Mouse (Mus musculus): ENCODE measurements around the gene Alcam. TPM values are rescaled to one million over a fixed set of nuclear protein-coding genes. Genes with fewer than 3 reads are reported as not detected.

Alcam gene
- polyA plus RNA-seq, 1 experiment from 2014 or later: 55.8 TPM

GRCm38 (mm10) chr16:52452862-52453715, 785 bp downstream of the Alcam start:
- peak; percentile 97 for ATAC-seq (replicated peaks; ENCODE audit: low FRiP score)
- Histone ChIP-seq H3K4me2 (peak overlapping the region; percentile 66), H3K27ac (peak overlapping the region; percentile 74), H3K9ac (peak overlapping the region; percentile 70), H3K9me3 (replicated peaks) (no peaks in the 10 kb centered on the region), H3K4me3 (replicated peaks) (peak overlapping the region; percentile 74), H3K27me3 (no peaks in the 10 kb centered on the region), H3K4me1 (peaks cover 18% of the 10 kb centered on the region; the same call in 1 of the 2 replicates), H3K36me3 (no peaks in the 10 kb centered on the region)
- WGBS: 0% methylated on average over 55 of the region's 55 CpGs

GRCm38 (mm10) chr16:52452477-52452831, 1.4 kb downstream of the Alcam start:
- no peak; the same call in 1 of the 2 replicates for ATAC-seq (replicated peaks; ENCODE audit: low FRiP score)
- H3K4me2 ChIP-seq: peak overlapping the region; percentile 66
- peaks cover 18% of the 10 kb centered on the region; the same call in 1 of the 2 replicates for H3K4me1 ChIP-seq
- H3K9ac ChIP-seq: peak overlapping the region; percentile 70
- H3K9me3 ChIP-seq (replicated peaks): no peaks in the 10 kb centered on the region
- WGBS: 0% methylated on average over 26 of the region's 26 CpGs
- H3K4me3 ChIP-seq (replicated peaks): peak overlapping the region; percentile 74
- peak overlapping the region; percentile 74 for H3K27ac ChIP-seq
- H3K27me3 ChIP-seq: no peaks in the 10 kb centered on the region
- H3K36me3 ChIP-seq: no peaks in the 10 kb centered on the region

GRCm38 (mm10) chr16:52451786-52452476, 1.9 kb downstream of the Alcam start:
- peak; percentile 17 for ATAC-seq (replicated peaks; ENCODE audit: low FRiP score)
- Histone ChIP-seq H3K4me3 (replicated peaks) (peak overlapping the region; percentile 74), H3K27ac (peak overlapping the region; percentile 74), H3K4me2 (peak overlapping the region; percentile 66), H3K36me3 (no peaks in the 10 kb centered on the region), H3K4me1 (peaks cover 18% of the 10 kb centered on the region; the same call in 1 of the 2 replicates), H3K27me3 (no peaks in the 10 kb centered on the region), H3K9me3 (replicated peaks) (no peaks in the 10 kb centered on the region), H3K9ac (peak overlapping the region; percentile 70)
- under 1% methylated on average over 23 of the region's 23 CpGs for whole genome bisulfite sequencing

DNA sequence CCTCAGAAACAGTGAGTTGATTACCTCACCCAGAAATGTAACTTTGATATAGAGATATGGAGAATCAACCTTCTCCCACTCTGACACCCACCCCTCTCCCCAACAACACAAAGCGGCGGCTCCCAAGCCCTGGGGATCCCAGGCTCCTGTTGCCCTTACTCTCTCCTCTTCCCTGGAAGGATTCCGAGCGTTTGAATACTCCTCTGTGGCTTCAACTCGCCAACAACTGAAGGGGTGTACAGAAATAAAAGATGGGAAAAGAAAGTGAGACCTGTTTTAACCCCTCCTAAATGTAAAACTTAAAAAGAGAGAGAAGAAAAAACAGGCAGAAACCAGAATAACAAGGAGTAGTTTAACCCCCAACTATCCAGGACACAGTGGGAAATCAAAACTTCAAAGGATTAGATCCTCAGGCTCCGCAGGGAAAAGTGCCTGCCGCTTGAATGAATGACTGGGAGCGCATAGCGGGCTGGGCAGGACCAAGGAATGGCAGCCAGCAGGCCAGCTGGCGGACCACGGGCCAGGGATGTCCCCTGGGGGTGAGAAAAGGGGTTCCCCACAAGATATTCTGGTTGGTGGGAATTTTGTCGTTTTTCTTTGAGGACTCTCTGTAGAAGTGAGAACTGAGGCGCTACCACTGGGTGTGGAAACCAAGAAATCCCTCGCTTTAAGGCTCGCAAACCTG, 2.6 kb downstream of the Alcam start:
- Histone ChIP-seq H3K4me1 (peaks cover 18% of the 10 kb centered on the region; the same call in 1 of the 2 replicates), H3K27ac (peak overlapping the region; percentile 74), H3K36me3 (no peaks in the 10 kb centered on the region), H3K9ac (peak overlapping the region; percentile 70), H3K9me3 (replicated peaks) (no peaks in the 10 kb centered on the region), H3K27me3 (no peaks in the 10 kb centered on the region), H3K4me2 (peak overlapping the region; percentile 66), H3K4me3 (replicated peaks) (peak overlapping the region; percentile 74)
- under 1% methylated on average over 15 of the region's 15 CpGs for WGBS
- no peak for ATAC-seq (replicated peaks; ENCODE audit: low FRiP score)

DNA sequence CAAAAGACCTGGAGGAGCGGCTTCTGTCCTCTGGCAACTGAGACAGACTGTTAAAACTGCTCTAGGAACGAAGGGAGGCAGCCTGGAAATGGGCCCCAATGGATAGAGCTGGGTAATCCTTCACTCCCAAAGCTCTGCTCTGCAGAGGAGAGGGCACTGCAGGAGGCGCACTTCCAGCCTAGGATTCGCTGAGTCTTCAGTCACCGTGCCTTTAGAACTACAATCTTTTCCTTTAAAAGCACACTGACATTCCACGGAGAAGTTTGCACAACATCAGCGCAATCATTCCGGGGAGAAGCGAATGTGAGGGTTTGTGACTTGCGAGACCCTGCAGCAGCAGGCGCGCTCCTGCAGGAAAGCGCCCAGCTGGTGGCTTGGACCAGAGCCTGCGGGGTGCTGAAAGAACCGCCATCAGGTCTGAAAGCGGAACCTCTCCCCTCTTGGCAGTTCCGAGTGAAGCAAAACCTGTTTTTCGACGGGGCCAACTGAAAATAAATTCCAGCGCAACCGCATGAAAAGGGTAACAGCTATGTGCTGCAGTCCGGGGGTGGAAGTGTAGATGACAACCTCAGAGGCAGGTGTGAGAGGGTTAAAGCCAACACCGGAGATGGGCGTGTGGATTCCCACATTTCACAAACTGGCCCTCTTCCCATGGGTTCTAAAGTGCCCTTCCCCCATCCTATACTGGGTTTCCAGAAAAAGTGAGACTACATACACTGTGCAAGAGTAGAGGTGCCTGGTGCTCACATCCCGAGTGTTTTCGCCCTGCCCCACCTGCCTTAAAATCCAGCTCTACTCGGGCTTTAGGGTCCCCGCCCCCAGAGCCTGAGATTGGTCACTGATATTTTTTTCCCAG, 3.4 kb downstream of the Alcam start:
- ATAC-seq (replicated peaks; ENCODE audit: low FRiP score): no peak
- Histone ChIP-seq H3K36me3 (no peaks in the 10 kb centered on the region), H3K27me3 (no peaks in the 10 kb centered on the region), H3K27ac (peak overlapping the region; percentile 74), H3K4me2 (peak overlapping the region; percentile 66), H3K4me1 (peaks cover 18% of the 10 kb centered on the region; the same call in 1 of the 2 replicates), H3K9ac (peak overlapping the region; percentile 70), H3K4me3 (replicated peaks) (peak overlapping the region; percentile 74), H3K9me3 (replicated peaks) (no peaks in the 10 kb centered on the region)
- under 1% methylated on average over 28 of the region's 28 CpGs for WGBS

DNA sequence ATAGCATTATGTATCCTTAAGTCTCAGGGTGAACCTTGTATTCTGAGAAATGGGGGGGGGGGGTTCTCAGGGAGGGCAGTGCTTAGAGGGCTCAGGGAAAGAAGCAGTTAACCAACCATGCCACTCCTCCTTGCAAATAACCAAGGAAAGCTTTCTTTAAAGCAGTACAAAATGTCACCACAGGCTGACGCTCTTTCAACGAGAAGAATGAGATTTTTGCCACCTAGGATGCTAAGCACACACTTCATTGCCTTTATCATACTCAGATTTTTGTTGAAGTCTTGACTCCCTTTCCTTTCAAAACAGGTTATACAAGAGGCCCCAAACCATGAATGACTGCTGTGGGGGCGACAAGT, 4.0 kb downstream of the Alcam start:
- peak overlapping the region; percentile 74; the same call in 1 of the 2 replicates for H3K27ac ChIP-seq
- 2% methylated on average over 3 of the region's 3 CpGs for WGBS
- no peaks in the 10 kb centered on the region for H3K9me3 ChIP-seq (replicated peaks)
- H3K9ac ChIP-seq: peak overlapping the region; percentile 70; the same call in 1 of the 2 replicates
- H3K4me3 ChIP-seq (replicated peaks): peak overlapping the region; percentile 74
- H3K4me2 ChIP-seq: peak overlapping the region; percentile 66
- no peak for ATAC-seq (replicated peaks; ENCODE audit: low FRiP score)
- H3K4me1 ChIP-seq: peaks cover 17% of the 10 kb centered on the region; the same call in 1 of the 2 replicates
- H3K27me3 ChIP-seq: no peaks in the 10 kb centered on the region
- H3K36me3 ChIP-seq: no peaks in the 10 kb centered on the region

GRCm38 (mm10) chr16:52445984-52446383, 7.9 kb downstream of the Alcam start:
- H3K27ac ChIP-seq: no peak overlapping the region
- no peaks in the 10 kb centered on the region for H3K27me3 ChIP-seq
- no peak overlapping the region for H3K4me2 ChIP-seq
- H3K4me3 ChIP-seq (replicated peaks): no peak overlapping the region
- no peak for ATAC-seq (replicated peaks; ENCODE audit: low FRiP score)
- no peaks in the 10 kb centered on the region for H3K36me3 ChIP-seq
- WGBS: 79% methylated on average over 3 of the region's 3 CpGs
- H3K9me3 ChIP-seq (replicated peaks): no peaks in the 10 kb centered on the region
- H3K9ac ChIP-seq: no peak overlapping the region
- H3K4me1 ChIP-seq: 0 out of 2 replicates have a peak, but pooled peaks cover 5% of the 10 kb centered on the region

DNA sequence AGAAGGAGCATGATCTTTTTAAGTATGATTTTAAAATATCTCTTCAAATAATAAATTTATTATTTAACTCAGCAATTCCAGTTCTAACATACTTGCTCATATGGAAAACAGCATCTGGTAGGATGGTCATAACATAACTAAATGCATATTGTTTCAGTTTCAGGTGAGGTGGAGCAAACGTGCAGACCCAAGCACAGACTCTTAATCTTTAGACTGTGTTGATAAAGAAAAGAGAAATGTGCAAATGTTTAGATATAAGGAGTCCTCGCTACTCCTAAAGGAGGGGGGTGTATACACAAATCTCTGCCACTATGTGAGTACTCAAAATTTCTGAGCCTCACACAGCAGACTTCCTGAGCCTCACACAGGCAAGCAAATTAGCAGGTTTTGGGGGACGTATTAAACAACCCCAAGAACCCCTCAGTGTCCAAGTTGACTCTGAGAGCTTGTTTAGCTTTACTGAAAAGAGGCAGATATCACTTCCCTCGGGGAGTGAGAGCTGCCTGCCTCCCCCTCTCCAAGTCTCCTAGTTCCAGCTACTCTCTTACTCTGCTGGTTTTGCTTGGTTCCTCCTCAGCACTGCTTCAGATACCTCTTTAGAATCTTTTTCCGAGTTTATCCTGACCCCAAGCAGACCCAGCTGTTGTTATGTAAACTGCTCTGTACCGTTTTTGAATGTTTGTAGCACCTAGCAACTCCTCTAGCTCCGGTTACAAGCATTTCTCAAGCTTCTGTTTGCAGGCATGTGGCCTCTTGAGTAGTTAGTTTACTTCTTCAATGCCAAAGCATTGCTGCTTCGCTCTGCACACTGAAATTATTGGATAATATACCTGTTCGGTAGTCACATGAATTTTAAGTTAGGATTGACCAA, 10.0 kb downstream of the Alcam start:
- Histone ChIP-seq H3K4me1 (peaks cover 2% of the 10 kb centered on the region; the same call in 1 of the 2 replicates), H3K9ac (no peak overlapping the region), H3K27me3 (no peaks in the 10 kb centered on the region), H3K27ac (no peak overlapping the region), H3K4me2 (no peak overlapping the region), H3K36me3 (no peaks in the 10 kb centered on the region), H3K4me3 (replicated peaks) (no peak overlapping the region), H3K9me3 (replicated peaks) (no peaks in the 10 kb centered on the region)
- 56% methylated on average over 9 of the region's 9 CpGs for WGBS
- ATAC-seq (replicated peaks; ENCODE audit: low FRiP score): no peak

DNA sequence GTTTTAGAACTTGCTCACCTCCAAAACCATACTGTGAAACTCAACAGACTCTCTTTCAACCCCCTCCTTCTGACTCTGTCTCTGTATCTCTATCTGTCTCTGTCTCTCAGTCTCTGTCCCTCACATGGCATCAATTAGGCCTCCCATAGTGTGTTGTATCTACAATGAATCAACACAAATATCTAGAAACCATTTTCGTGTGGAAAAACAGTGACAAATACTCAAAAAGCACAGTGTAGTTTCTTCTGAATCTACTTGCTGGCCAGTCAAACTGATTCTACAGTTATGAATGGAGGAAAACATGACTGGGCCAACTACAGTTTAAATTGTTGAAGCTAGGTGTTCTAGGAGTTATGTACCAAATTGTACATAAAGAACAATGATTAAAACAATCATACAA, 10.8 kb downstream of the Alcam start:
- H3K9ac ChIP-seq: no peak overlapping the region
- H3K4me3 ChIP-seq (replicated peaks): no peak overlapping the region
- no peak for ATAC-seq (replicated peaks; ENCODE audit: low FRiP score)
- no peaks in the 10 kb centered on the region for H3K36me3 ChIP-seq
- no peak overlapping the region for H3K27ac ChIP-seq
- no peak overlapping the region for H3K4me2 ChIP-seq
- no peaks in the 10 kb centered on the region for H3K27me3 ChIP-seq
- no peaks in the 10 kb centered on the region for H3K9me3 ChIP-seq (replicated peaks)
- H3K4me1 ChIP-seq: no peaks in the 10 kb centered on the region; the same call in 1 of the 2 replicates
- WGBS: 70% methylated on average over 1 of the region's 1 CpGs

DNA sequence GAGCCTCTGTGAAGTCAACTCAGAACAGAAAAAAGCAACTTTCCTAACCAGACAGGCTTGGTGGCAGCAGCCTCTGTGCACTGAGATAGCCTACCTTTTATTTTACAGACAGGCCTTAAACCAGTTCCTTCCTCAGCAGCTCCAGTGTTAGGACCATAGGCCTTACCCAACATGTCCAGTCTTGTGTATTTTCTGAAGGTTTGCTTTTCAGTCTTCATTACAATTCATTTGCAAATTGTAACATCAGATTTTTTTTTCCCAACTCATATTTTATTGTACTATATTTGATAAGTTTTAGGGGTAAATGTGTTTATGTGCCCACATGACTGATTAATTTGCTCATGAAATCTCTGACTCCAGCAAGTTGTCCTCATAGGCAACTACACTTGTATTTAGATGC, 14.3 kb downstream of the Alcam start:
- ATAC-seq (replicated peaks; ENCODE audit: low FRiP score): no peak
- Histone ChIP-seq H3K9me3 (replicated peaks) (no peaks in the 10 kb centered on the region), H3K4me1 (peaks cover 2% of the 10 kb centered on the region; the same call in 1 of the 2 replicates), H3K9ac (no peak overlapping the region), H3K27ac (no peak overlapping the region), H3K27me3 (no peaks in the 10 kb centered on the region), H3K36me3 (no peaks in the 10 kb centered on the region), H3K4me2 (no peak overlapping the region), H3K4me3 (replicated peaks) (no peak overlapping the region)
